Mouse (Mus musculus) small intestine, adult 2 months (tissue): ENCODE measurements at regions not wholly inside any gene's neighbourhood (a gene's known extent, or its start where the extent isn't known, plus 50 kb on each side); places are given as distances from the start of the nearest gene placed in this dataset.

Experiments used
- H3K27ac ChIP-seq: fragments of 200-500 bp; 2 replicates; pipeline ENCODE4 v1.5.1; 2012; ENCODE audit warnings: low read depth, low read length, control low read depth, inconsistent platforms; ENCODE audit not compliant: insufficient read depth
- H3K27me3 ChIP-seq: fragments of 200-500 bp; 2 replicates; pipeline ENCODE4 v1.6.1; 2012; ENCODE audit warnings: mild to moderate bottlenecking, moderate library complexity, low read length, inconsistent platforms; ENCODE audit not compliant: control insufficient read depth, insufficient read depth
- H3K36me3 ChIP-seq: fragments of 200-500 bp; 2 replicates; pipeline ENCODE4 v1.6.1; 2012; ENCODE audit warnings: mild to moderate bottlenecking, low read length, control low read depth, inconsistent platforms; ENCODE audit not compliant: control insufficient read depth, insufficient read depth
- H3K4me1 ChIP-seq: fragments of 200-500 bp; 2 replicates; pipeline ENCODE4 v1.6.1; 2012; ENCODE audit warnings: low read length, inconsistent platforms, mixed read lengths; ENCODE audit not compliant: control insufficient read depth, insufficient read depth, insufficient read length
- H3K4me3 ChIP-seq: fragments of 200-500 bp; 2 replicates; pipeline ENCODE4 v1.5.1; 2012; ENCODE audit warnings: low read depth, mild to moderate bottlenecking, control low read depth, inconsistent platforms, low read length, moderate library complexity
- CTCF ChIP-seq: fragments of 200-500 bp; IDR thresholded peaks from 2 replicates; pipeline ENCODE4 v1.5.1; 2012; ENCODE audit warnings: low read depth, mild to moderate bottlenecking, control low read depth, inconsistent platforms, low read length, moderate library complexity, mixed read lengths; ENCODE audit not compliant: insufficient replicate concordance, insufficient read length; ENCODE audit errors: extremely low read depth
- POLR2A ChIP-seq: fragments of 200-500 bp; IDR thresholded peaks from 2 replicates; pipeline ENCODE4 v1.6.1; 2012; ENCODE audit warnings: low read depth, mild to moderate bottlenecking, control low read depth, inconsistent platforms, low read length, moderate library complexity
- WGBS: fragments of 180-500 bp; shearing (Covaris S2); methylation state at CpG from one replicate; pipeline ENCODE4 v1.1.7; 2018; 5-methylcytosine and 5-hydroxymethylcytosine counted together

- Histone ChIP-seq H3K4me1 (no peaks in the 10 kb centered on the region), H3K36me3 (no peaks in the 10 kb centered on the region), H3K4me3 (no peak overlapping the region), H3K27me3 (no peaks in the 10 kb centered on the region), H3K27ac (no peak overlapping the region)
- WGBS = 63% methylated on average over 6 of the region's 6 CpGs
- TF ChIP-seq CTCF (no peak), POLR2A (no peak)
These were observed 91.3 kb upstream of the Dcbld2 start for GRCm38 (mm10) chr16:58316889-58317455.

GRCm38 (mm10) chr16:58331087-58331486, 77.2 kb upstream of the Dcbld2 start:
- WGBS = 38% methylated on average over 3 of the region's 3 CpGs
- H3K4me3 ChIP-seq = no peak overlapping the region

GRCm38 (mm10) chr16:58343921-58344320, 64.3 kb upstream of the Dcbld2 start:
- no peak for TF ChIP-seq POLR2A
- TF ChIP-seq CTCF = no peak
- Histone ChIP-seq H3K27ac (no peak overlapping the region), H3K4me3 (no peak overlapping the region), H3K4me1 (no peaks in the 10 kb centered on the region), H3K36me3 (no peaks in the 10 kb centered on the region), H3K27me3 (no peaks in the 10 kb centered on the region)
- 74% methylated on average over 5 of the region's 5 CpGs for WGBS

More at GRCm38 (mm10) chr16:58331087-58331486, 77.2 kb upstream of the Dcbld2 start:
- Histone ChIP-seq H3K4me1 (no peaks in the 10 kb centered on the region), H3K27me3 (no peaks in the 10 kb centered on the region), H3K36me3 (no peaks in the 10 kb centered on the region), H3K27ac (no peak overlapping the region)
- TF ChIP-seq POLR2A (no peak), CTCF (no peak)

DNA sequence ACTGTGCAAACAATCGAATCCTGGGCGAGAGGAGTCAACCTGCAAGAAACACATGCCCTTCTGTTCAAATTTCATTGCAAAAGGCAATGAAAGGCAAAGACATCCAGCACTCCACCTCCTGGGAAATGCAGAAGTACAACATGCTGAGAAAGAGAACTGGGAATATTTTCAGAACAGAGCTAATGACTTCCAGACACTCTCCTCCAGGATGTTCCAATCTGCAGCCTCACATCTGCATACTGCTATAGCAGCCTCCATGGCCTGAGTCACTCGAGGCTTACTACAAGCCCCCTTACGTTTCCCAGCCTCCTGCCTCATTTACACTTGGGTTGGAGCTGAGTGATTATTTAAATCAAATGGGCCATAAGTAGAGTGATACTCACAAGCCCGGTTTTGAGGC, 58.9 kb upstream of the Dcbld2 start:
- Histone ChIP-seq H3K4me1 (no peaks in the 10 kb centered on the region), H3K36me3 (no peaks in the 10 kb centered on the region), H3K27ac (no peak overlapping the region), H3K4me3 (no peak overlapping the region), H3K27me3 (no peaks in the 10 kb centered on the region)
- 46% methylated on average over 5 of the region's 5 CpGs for WGBS
- no peak for TF ChIP-seq POLR2A
- no peak for TF ChIP-seq CTCF

DNA sequence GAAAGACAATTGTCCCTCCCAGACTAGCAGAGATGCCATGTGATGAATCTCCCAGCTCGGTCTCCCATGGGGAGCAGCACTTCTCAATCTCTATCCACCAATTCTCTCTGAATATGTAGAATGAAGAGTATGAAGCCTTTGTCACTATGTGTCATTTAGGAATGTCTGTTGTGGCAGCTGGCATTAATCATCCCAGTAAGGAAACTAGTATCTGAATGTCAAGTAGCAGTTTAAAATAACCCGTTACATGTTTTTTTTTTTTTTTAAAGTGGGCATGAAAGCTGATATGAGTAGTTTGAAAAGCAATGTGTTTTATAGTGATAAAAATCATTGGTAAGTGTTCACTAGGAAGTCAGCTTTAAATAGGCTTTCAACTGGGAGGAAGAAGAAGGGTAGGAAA, 58.4 kb upstream of the Dcbld2 start:
- H3K4me3 ChIP-seq = no peak overlapping the region
- no peaks in the 10 kb centered on the region for H3K4me1 ChIP-seq
- no peaks in the 10 kb centered on the region for H3K36me3 ChIP-seq
- WGBS = 66% methylated on average over 2 of the region's 2 CpGs
- H3K27ac ChIP-seq = no peak overlapping the region
- no peaks in the 10 kb centered on the region for H3K27me3 ChIP-seq
- TF ChIP-seq POLR2A = no peak
- no peak for TF ChIP-seq CTCF

DNA sequence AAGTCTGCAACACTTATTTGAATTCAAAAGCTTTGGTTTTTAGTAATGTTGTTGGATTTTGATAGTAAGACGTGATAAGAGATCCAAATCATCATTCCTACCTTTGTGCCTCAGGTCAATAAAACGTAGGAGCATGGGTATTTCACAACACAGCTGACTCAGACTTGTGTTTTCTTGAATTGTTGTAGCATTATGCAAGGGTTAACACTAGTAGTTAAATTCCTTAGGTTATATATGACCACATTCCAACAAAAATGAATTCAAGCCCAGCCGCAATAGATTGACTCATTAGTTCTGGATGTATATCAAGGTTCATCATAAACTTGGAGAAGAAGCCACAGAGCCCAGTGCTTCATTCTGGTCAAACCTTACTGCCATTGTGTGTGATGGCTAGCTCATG, 56.1 kb upstream of the Dcbld2 start:
- Histone ChIP-seq H3K4me3 (no peak overlapping the region), H3K27ac (no peak overlapping the region), H3K4me1 (no peaks in the 10 kb centered on the region), H3K27me3 (no peaks in the 10 kb centered on the region), H3K36me3 (no peaks in the 10 kb centered on the region)
- TF ChIP-seq CTCF = no peak
- TF ChIP-seq POLR2A = no peak
- 68% methylated on average over 3 of the region's 3 CpGs for WGBS

- H3K4me1 ChIP-seq = no peaks in the 10 kb centered on the region
- H3K27me3 ChIP-seq = no peaks in the 10 kb centered on the region
- H3K4me3 ChIP-seq = no peak overlapping the region
- 61% methylated on average over 6 of the region's 6 CpGs for WGBS
- H3K27ac ChIP-seq = no peak overlapping the region
- TF ChIP-seq CTCF (no peak), POLR2A (no peak)
- no peaks in the 10 kb centered on the region for H3K36me3 ChIP-seq
These were observed 53.7 kb upstream of the Dcbld2 start for GRCm38 (mm10) chr16:58354551-58354950.
